Mouse (Mus musculus): ENCODE results near the gene Stt3b.

DNA sequence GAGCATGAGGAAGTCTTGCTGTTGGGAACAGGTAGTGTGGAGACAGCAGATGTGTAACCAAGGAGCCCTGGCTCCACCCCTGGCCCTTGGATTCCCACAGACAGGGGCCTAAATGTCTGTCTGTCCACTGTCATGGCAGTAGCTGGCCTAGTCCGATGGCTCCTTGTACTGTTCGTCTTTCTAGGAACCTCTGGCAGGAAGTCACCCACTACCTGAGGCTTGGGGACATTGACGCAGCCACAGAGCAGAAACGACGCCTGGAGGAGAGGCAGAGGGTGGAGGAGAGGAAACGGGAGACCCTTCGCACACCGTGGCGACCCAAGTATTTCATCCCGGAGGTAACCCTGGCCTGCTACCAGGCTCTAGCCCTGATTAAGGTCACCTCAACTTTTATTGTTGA is 80.5 kb downstream of the Stt3b start:
- TF ChIP-seq POLR2A (IDR thresholded peaks at IDR 0.05; ENCODE audit: insufficient read depth, low read depth, low read length) (no peak), CTCF (IDR thresholded peaks at IDR 0.05; ENCODE audit: insufficient read depth, low read depth, low read length) (no peak)
